Mouse (Mus musculus): ENCODE data around the gene Iqschfp.

DNA sequence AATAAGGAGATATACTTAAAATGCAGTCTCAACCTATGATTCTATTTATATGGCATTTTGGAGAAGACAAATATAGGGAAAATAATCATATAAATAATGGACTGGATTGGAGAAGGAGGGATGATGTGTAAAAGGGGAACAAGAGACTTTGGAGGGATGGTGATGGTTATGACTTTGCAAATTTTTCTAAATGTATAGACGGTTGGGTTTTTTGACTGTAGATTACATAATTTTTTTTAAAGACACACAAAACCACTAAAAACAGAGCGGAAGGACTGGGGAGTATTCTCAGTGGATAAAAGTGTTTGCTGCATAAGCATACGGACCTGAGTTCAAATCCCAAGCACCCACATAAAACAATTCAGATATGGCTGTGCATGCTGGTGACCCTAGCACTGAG, 329.4 kb downstream of the Iqschfp start:
- TF ChIP-seq POLR2A (IDR thresholded peaks at IDR 0.05; ENCODE audit: control insufficient read depth, extremely low read depth, insufficient read depth, low read length, poor library complexity), result no peak
- no peak for TF ChIP-seq CTCF (IDR thresholded peaks at IDR 0.05; ENCODE audit: borderline replicate concordance, control insufficient read depth, extremely low read depth, insufficient read depth, low read length, poor library complexity)

All from thymus, adult 2 months (tissue).